Mouse (Mus musculus) small intestine, adult 2 months (tissue): Measurements from ENCODE around the gene Fcer1a.

Experiments used
- CTCF ChIP-seq: fragments of 200-500 bp; IDR thresholded peaks from 2 replicates; pipeline ENCODE4 v1.5.1; 2012; ENCODE audit warnings: low read depth, mild to moderate bottlenecking, control low read depth, inconsistent platforms, low read length, moderate library complexity, mixed read lengths; ENCODE audit not compliant: insufficient replicate concordance, insufficient read length; ENCODE audit errors: extremely low read depth
- POLR2A ChIP-seq: fragments of 200-500 bp; IDR thresholded peaks from 2 replicates; pipeline ENCODE4 v1.6.1; 2012; ENCODE audit warnings: low read depth, mild to moderate bottlenecking, control low read depth, inconsistent platforms, low read length, moderate library complexity

DNA sequence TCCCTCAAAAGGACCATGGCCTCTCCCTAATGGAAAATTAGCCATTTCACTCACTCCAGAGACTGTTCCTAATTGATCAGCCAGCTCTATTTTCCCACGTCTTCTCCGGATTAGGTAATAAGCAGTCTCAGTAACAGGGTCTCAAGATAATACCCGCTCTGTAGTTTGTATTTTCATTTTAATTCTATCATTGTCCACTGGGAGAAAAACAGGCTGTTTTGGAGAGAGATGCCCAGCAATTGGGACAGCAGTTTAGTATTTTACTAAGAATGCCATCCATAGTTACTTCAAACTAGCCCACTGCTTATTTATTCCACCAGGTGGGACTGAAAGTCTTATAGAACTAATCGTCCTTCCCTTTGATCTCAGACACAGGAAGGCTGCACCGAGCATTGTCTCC lies 29.5 kb downstream of the Fcer1a start, which contains the start of gene Olfr218:
- TF ChIP-seq POLR2A: no peak
- TF ChIP-seq CTCF: no peak
